Mouse (Mus musculus): Measurements from ENCODE around the gene Spocd1.

- TF ChIP-seq CTCF (IDR thresholded peaks at IDR 0.05; ENCODE audit: low read depth, low read length) (no peak), POLR2A (IDR thresholded peaks at IDR 0.05; ENCODE audit: extremely low read depth, insufficient read depth, low read length) (no peak)
These were observed 37.2 kb downstream of the Spocd1 start for GRCm38 (mm10) chr4:129966201-129966600.

Data from liver, adult 2 months (tissue).